Mouse (Mus musculus) forebrain, embryonic 15.5 days (tissue): ENCODE measurements around the gene Gm14399. TPM values are rescaled to one million over a fixed set of nuclear protein-coding genes. Genes with fewer than 3 reads are reported as not detected.
"Not testable (repeated sequence)": the region's sequence is repeated elsewhere in the genome, so short reads cannot be mapped to it uniquely, and the experiment has no call there.

Source experiments
- ATAC-seq: fragments of 200-750 bp; cut with Nextera tagmentation; replicated peaks from 2 replicates; pipeline ENCODE4 v1.8.0; 2017; ENCODE audit warnings: mild to moderate bottlenecking, moderate TSS enrichment, moderate library complexity
- H3K27ac ChIP-seq: fragments of 300-500 bp; sonication (generic); replicated peaks from 2 replicates; pipeline ENCODE4 v1.5.1; 2015; ENCODE audit warnings: mild to moderate bottlenecking, inconsistent platforms
- H3K27me3 ChIP-seq: fragments of 300-500 bp; sonication (generic); 2 replicates; pipeline ENCODE4 v1.6.1; 2015; ENCODE audit warnings: inconsistent platforms
- H3K36me3 ChIP-seq: fragments of 300-500 bp; sonication (generic); 2 replicates; pipeline ENCODE4 v1.6.1; 2015; ENCODE audit warnings: mild to moderate bottlenecking, inconsistent platforms
- H3K4me1 ChIP-seq: fragments of 300-500 bp; sonication (generic); 2 replicates; pipeline ENCODE4 v1.6.1; 2015; ENCODE audit warnings: inconsistent platforms
- H3K4me2 ChIP-seq: fragments of 300-500 bp; sonication (generic); replicated peaks from 2 replicates; pipeline ENCODE4 v1.6.1; 2015; ENCODE audit warnings: mild to moderate bottlenecking, inconsistent platforms
- H3K4me3 ChIP-seq: fragments of 300-500 bp; sonication (generic); 2 replicates; pipeline ENCODE4 v1.5.1; 2015; ENCODE audit warnings: mild to moderate bottlenecking, inconsistent platforms
- H3K9ac ChIP-seq: fragments of 300-500 bp; sonication (generic); replicated peaks from 2 replicates; pipeline ENCODE4 v1.6.1; 2015; ENCODE audit warnings: mild to moderate bottlenecking, inconsistent platforms
- H3K9me3 ChIP-seq: fragments of 300-500 bp; sonication (generic); 2 replicates; pipeline ENCODE4 v1.6.1; 2016; ENCODE audit warnings: inconsistent platforms
- WGBS: fragments of 180-500 bp; shearing (Covaris S2); methylation state at CpG from one replicate; pipeline ENCODE4 v1.1.7; 2015; ENCODE audit warnings: mixed read lengths; 5-methylcytosine and 5-hydroxymethylcytosine counted together
- polyA plus RNA-seq: library from polyadenylated mRNA; unstranded; fragments of >200 nt; fragmentation: Nextera tagmentation; extraction: Ambion mirVana; gene quantifications from 2 replicates; pipeline ENCODE4 v1.2.1, GENCODE M21; 2015

The Gm14399 gene
- polyA plus RNA-seq = 3.2 and 5.2 TPM in 2 replicates

DNA sequence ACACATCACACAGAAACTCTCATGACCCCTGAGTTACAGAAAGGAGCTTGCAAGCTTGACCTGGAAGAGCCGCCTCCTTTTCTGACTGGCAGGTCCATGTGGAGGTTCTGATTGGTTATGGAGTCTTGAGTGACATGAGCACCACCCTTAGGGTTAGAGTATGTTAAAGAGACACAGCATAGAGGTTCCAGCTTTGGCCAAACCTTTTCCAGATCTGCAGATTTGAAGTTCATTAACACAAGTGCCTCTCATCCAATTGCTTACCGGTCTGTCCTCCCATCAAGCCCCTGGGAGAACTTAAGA is at the start of gene Gm14399:
Gm14399 (minus strand) TSS at position 20 of the 303 bp plus-strand sequence.
- WGBS = 11% methylated on average over 1 of the region's 2 CpGs
- H3K27ac ChIP-seq = not testable (repeated sequence)
- peak within 1 kb of the TSS; percentile 43 for H3K4me2 ChIP-seq

DNA sequence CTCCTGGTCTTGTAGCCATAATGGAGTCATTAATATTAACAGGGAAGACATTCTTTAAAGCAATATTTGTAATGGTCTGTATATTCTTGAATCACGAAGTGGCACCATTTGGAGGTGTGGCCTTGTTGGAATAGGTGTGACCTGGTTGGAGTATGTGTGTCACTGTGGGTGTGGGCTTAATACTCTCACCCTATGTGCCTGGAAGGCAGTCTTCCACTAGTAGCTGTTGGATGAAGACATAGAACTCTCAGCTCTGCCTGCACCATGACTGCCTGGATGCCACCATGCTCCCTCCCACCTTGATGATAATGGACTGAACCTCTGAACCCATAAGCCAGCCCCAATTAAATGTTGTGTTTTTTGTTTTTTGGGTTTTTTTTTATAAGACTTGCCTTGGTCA is 37.2 kb upstream of the Gm14399 start:
- not testable (repeated sequence) for ATAC-seq, H3K36me3 ChIP-seq, H3K9me3 ChIP-seq, H3K4me1 ChIP-seq, H3K9ac ChIP-seq, H3K4me3 ChIP-seq, H3K4me2 ChIP-seq, H3K27me3 ChIP-seq, H3K27ac ChIP-seq
- WGBS = 53% methylated on average over 1 of the region's 1 CpGs

More for the DNA sequence above, at the start of gene Gm14399:
- not testable (repeated sequence) for H3K36me3 ChIP-seq, H3K9me3 ChIP-seq, ATAC-seq, H3K4me1 ChIP-seq, H3K27me3 ChIP-seq
- Histone ChIP-seq H3K9ac (peak within 1 kb of the TSS; percentile 41; the same call in 1 of the 2 replicates), H3K4me3 (peak within 1 kb of the TSS; percentile 49)

GRCm38 (mm10) chr2:175176312-175176711 is 34.5 kb upstream of the Gm14399 start:
- H3K4me1 ChIP-seq = no peaks in the 10 kb centered on the region
- no peaks in the 10 kb centered on the region for H3K36me3 ChIP-seq
- H3K4me3 ChIP-seq = no peak overlapping the region
- H3K27me3 ChIP-seq = no peaks in the 10 kb centered on the region
- H3K4me2 ChIP-seq = no peak overlapping the region
- 86% methylated on average over 6 of the region's 6 CpGs for WGBS
- no peak overlapping the region for H3K27ac ChIP-seq
- H3K9me3 ChIP-seq = no peaks in the 10 kb centered on the region
- ATAC-seq = no peak
- no peak overlapping the region for H3K9ac ChIP-seq

GRCm38 (mm10) chr2:175175401-175176180 is 33.8 kb upstream of the Gm14399 start, which contains the start of gene Gm14443:
Gm14443 (minus strand) TSS chr2:175175871.
- not testable (repeated sequence) for H3K9ac ChIP-seq, H3K27ac ChIP-seq, ATAC-seq, H3K9me3 ChIP-seq, H3K4me2 ChIP-seq, H3K27me3 ChIP-seq, H3K36me3 ChIP-seq, H3K4me3 ChIP-seq, H3K4me1 ChIP-seq
- WGBS = 81% methylated on average over 12 of the region's 12 CpGs

DNA sequence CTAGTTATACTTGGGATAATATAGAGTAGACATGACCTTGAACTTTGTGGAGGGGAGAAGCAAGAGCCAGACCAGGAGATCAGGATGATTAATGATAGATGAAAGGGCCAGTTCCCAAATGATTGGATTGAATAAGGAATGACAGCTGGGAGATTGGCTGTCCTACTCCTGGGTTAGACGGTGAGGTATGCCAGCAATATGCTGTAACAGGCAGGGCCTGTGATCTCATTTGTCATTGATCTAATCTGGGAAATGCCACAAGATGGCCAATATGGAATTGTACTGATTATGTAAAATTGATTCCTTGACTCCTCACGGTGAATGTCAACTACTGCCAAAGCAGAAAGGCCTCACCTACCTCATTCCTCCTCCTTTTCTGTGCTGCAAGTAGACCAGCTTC is 32.2 kb upstream of the Gm14399 start:
- not testable (repeated sequence) for H3K4me2 ChIP-seq, H3K27ac ChIP-seq, H3K9ac ChIP-seq, ATAC-seq, H3K36me3 ChIP-seq, H3K4me3 ChIP-seq, H3K27me3 ChIP-seq, H3K9me3 ChIP-seq, H3K4me1 ChIP-seq
- WGBS = 90% methylated on average over 2 of the region's 2 CpGs

DNA sequence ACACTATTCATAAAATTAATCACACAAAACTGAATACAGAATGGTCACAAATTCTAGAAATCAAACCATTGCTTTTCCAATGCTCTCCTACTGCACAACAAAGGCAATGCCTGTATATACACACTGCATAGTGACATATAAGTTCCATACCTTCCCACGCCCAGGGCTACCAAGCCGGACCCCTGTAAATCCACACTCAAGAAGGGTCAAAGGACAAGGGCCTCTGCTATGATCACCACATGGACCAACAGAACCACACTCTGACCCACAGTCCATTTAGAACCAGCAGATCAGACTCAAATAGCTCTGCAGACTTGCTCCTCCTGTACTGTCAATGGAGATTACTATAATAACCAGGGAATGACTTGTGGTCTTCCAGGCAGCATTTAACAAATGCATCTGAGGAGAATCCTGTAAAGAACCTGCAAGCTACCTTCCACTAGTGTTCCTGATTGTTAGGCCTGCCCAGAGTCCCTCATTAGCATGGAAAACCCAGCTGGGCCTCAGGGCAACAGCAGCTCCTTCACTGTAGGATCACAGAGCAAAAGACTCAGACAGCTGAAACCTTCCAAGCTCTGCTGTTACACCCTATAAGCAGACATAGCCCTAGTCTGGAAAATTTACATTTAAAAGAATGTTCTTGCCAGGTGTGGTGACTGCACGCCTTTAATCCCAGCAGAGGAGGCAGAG is 31.2 kb upstream of the Gm14399 start:
- H3K4me3 ChIP-seq, H3K4me2 ChIP-seq, H3K27ac ChIP-seq, H3K9ac ChIP-seq, H3K4me1 ChIP-seq, H3K36me3 ChIP-seq, H3K9me3 ChIP-seq, H3K27me3 ChIP-seq, ATAC-seq: not testable (repeated sequence)
- WGBS = 86% methylated on average over 3 of the region's 3 CpGs

GRCm38 (mm10) chr2:175172123-175172522 is 30.3 kb upstream of the Gm14399 start:
- ATAC-seq = no peak
- no peaks in the 10 kb centered on the region for H3K9me3 ChIP-seq
- no peaks in the 10 kb centered on the region for H3K36me3 ChIP-seq
- H3K4me3 ChIP-seq = no peak overlapping the region
- WGBS = 87% methylated on average over 3 of the region's 3 CpGs
- H3K27ac ChIP-seq = no peak overlapping the region
- H3K4me2 ChIP-seq = no peak overlapping the region
- H3K27me3 ChIP-seq = no peaks in the 10 kb centered on the region
- H3K4me1 ChIP-seq = no peaks in the 10 kb centered on the region
- H3K9ac ChIP-seq = no peak overlapping the region

DNA sequence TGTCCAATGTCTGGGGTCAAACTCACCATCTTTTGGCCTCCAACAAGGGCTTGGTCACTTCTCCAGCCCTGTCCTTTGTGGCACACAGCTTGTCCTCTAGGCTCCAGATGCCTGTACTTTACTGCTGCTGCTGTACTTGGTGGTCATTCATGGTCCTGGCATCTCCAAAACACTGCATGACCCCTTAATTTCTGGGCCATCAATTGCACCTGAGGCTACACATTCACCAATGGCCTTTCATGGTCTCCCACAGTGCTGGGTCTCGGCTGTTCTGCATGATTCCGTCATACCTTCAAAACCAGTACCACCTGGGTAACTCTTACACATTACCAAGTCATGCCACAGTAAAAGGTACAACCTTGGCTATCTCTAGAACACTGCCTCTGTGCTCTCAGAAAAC is 25.1 kb upstream of the Gm14399 start:
- not testable (repeated sequence) for H3K9me3 ChIP-seq, H3K4me1 ChIP-seq, H3K27ac ChIP-seq, H3K4me3 ChIP-seq, H3K4me2 ChIP-seq, H3K36me3 ChIP-seq, H3K9ac ChIP-seq, ATAC-seq, H3K27me3 ChIP-seq
- WGBS = 87% methylated on average over 2 of the region's 2 CpGs

- H3K4me3 ChIP-seq, H3K9ac ChIP-seq, H3K36me3 ChIP-seq, H3K4me1 ChIP-seq, ATAC-seq, H3K4me2 ChIP-seq, H3K27me3 ChIP-seq, H3K9me3 ChIP-seq, H3K27ac ChIP-seq: not testable (repeated sequence)
- 95% methylated on average over 12 of the region's 12 CpGs for WGBS
Measured at GRCm38 (mm10) chr2:175165110-175165509, 23.3 kb upstream of the Gm14399 start.

GRCm38 (mm10) chr2:175161438-175161837 is 19.6 kb upstream of the Gm14399 start:
- not testable (repeated sequence) for H3K4me2 ChIP-seq, H3K9ac ChIP-seq, H3K27ac ChIP-seq, H3K4me1 ChIP-seq, H3K27me3 ChIP-seq, H3K36me3 ChIP-seq, H3K4me3 ChIP-seq, H3K9me3 ChIP-seq, ATAC-seq
- WGBS = 89% methylated on average over 4 of the region's 4 CpGs

- ATAC-seq = no peak
- H3K9ac ChIP-seq = no peak overlapping the region
- no peak overlapping the region for H3K27ac ChIP-seq
- no peaks in the 10 kb centered on the region for H3K36me3 ChIP-seq
- H3K27me3 ChIP-seq = no peaks in the 10 kb centered on the region
- H3K4me3 ChIP-seq = no peak overlapping the region
- 87% methylated on average over 3 of the region's 3 CpGs for WGBS
- H3K4me2 ChIP-seq = no peak overlapping the region
- H3K4me1 ChIP-seq = no peaks in the 10 kb centered on the region
- H3K9me3 ChIP-seq = no peaks in the 10 kb centered on the region
Measured at GRCm38 (mm10) chr2:175158642-175159041, 16.8 kb upstream of the Gm14399 start.

GRCm38 (mm10) chr2:175156696-175157095 is 14.9 kb upstream of the Gm14399 start:
- H3K27me3 ChIP-seq = no peaks in the 10 kb centered on the region
- 94% methylated on average over 13 of the region's 13 CpGs for WGBS
- H3K27ac ChIP-seq = no peak overlapping the region
- H3K4me2 ChIP-seq = no peak overlapping the region
- no peak overlapping the region for H3K4me3 ChIP-seq
- no peak overlapping the region for H3K9ac ChIP-seq
- no peaks in the 10 kb centered on the region for H3K4me1 ChIP-seq
- H3K36me3 ChIP-seq = no peaks in the 10 kb centered on the region
- no peak for ATAC-seq
- H3K9me3 ChIP-seq = no peaks in the 10 kb centered on the region
